Mouse (Mus musculus) ES-E14 (cell line): ENCODE measurements at regions not wholly inside any gene's neighbourhood (a gene's known extent, or its start where the extent isn't known, plus 50 kb on each side); places are given as distances from the start of the nearest gene placed in this dataset.

Experiments used
- DNase-seq: peaks from one replicate; pipeline ENCODE4 v3.0.0-alpha.2; 2013; ENCODE audit warnings: low read depth, low spot score
- H3K27ac ChIP-seq: 2 replicates; pipeline ENCODE4 v1.5.1; 2012; ENCODE audit warnings: low read depth, mild to moderate bottlenecking, low read length, moderate library complexity, mixed read lengths; ENCODE audit not compliant: poor library complexity, insufficient read depth, severe bottlenecking
- H3K36me3 ChIP-seq: 2 replicates; pipeline ENCODE4 v1.6.1; 2012; ENCODE audit warnings: mild to moderate bottlenecking, low read length, moderate library complexity, mixed read lengths; ENCODE audit not compliant: control insufficient read depth, poor library complexity, insufficient read depth, severe bottlenecking
- H3K4me1 ChIP-seq, 2 experiments: fragments of 150-350 bp in 1 of 2; sonication (generic) in 1 of 2; 2 replicates each; pipeline ENCODE4 v1.6.1; 2012; ENCODE audit warnings: low read length in 2 of 2, mild to moderate bottlenecking in 1 of 2, mixed read lengths in 1 of 2; ENCODE audit not compliant: control insufficient read depth in 2 of 2, insufficient read depth in 2 of 2, poor library complexity in 1 of 2
- H3K4me3 ChIP-seq, 2 experiments: fragments of 150-350 bp in 1 of 2; sonication (generic) in 1 of 2; 2 replicates each; pipeline ENCODE4 v1.5.1; 2012; ENCODE audit warnings: low read length in 2 of 2, low read depth in 1 of 2, mild to moderate bottlenecking in 1 of 2, mixed read lengths in 1 of 2; ENCODE audit not compliant: insufficient read depth in 1 of 2, poor library complexity in 1 of 2, severe bottlenecking in 1 of 2
- H3K9ac ChIP-seq: 2 replicates; pipeline ENCODE4 v1.6.1; 2012; ENCODE audit warnings: low read depth, mild to moderate bottlenecking, low read length, mixed read lengths; ENCODE audit not compliant: poor library complexity, insufficient read depth, severe bottlenecking
- H3K9me3 ChIP-seq: fragments of 150-350 bp; sonication (generic); 2 replicates; pipeline ENCODE4 v1.6.1; 2012; ENCODE audit warnings: low read depth, mild to moderate bottlenecking, low read length; ENCODE audit not compliant: control insufficient read depth, insufficient read depth
- CHD2 ChIP-seq: IDR thresholded peaks from 2 replicates; pipeline ENCODE4 v1.6.1; 2014; ENCODE audit warnings: mild to moderate bottlenecking, low read depth, low read length, inconsistent platforms
- HCFC1 ChIP-seq: IDR thresholded peaks from 2 replicates; pipeline ENCODE4 v1.6.1; 2012; ENCODE audit warnings: low read length, inconsistent platforms, borderline replicate concordance; ENCODE audit not compliant: insufficient read depth
- MAFK ChIP-seq: IDR thresholded peaks from 2 replicates; pipeline ENCODE4 v1.6.1; 2014; ENCODE audit warnings: mild to moderate bottlenecking, low read depth, low read length, inconsistent platforms; ENCODE audit not compliant: insufficient read depth
- ZC3H11A ChIP-seq: IDR thresholded peaks from 2 replicates; pipeline ENCODE4 v1.6.1; 2012; ENCODE audit warnings: low read depth, mild to moderate bottlenecking, inconsistent platforms, low read length, borderline replicate concordance
- ZNF384 ChIP-seq: IDR thresholded peaks from 2 replicates; pipeline ENCODE4 v1.6.1; 2012; ENCODE audit warnings: low read depth, low read length, inconsistent platforms
- in situ Hi-C, 2 experiments: fragments of 600-800 bp; cut with MboI; formaldehyde crosslinking; loops; one replicate each; pipeline ENCODE4 v1.15.1; 2025; ENCODE audit warnings: low sequenced_read_pairs in 2 of 2, inconsistent platforms in 1 of 2; ENCODE audit not compliant: unreplicated experiment in 2 of 2

DNA sequence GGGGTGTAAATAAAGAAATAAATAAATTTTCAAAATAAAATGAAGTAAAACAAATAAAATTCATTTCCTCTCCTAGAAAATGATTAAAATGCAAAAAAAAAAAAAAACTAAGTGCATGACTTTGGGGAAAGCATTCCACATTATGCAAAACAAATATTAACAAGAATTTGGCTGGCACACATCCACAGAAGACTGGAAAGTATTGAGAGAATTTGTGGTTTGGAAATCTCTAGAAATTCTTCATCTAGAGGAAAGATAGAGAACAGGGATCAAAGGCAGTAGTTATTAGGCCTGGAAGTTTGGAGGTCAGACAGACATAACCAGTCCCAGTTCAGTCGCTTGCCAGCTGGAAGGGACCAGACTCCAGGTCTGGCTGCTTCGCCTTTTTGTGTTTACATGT lies 643.6 kb upstream of the Adamts9 start:
- in situ Hi-C loops: no loop called here
- no peaks in the 10 kb centered on the region for H3K9me3 ChIP-seq
- H3K9ac ChIP-seq: no peak overlapping the region
- no peak for DNase-seq
- H3K27ac ChIP-seq: no peak overlapping the region
- TF ChIP-seq ZC3H11A (no peak), MAFK (no peak), CHD2 (no peak), HCFC1 (no peak), ZNF384 (no peak)
- H3K36me3 ChIP-seq: no peaks in the 10 kb centered on the region
- no peaks in the 10 kb centered on the region for H3K4me1 ChIP-seq
- no peak overlapping the region for H3K4me3 ChIP-seq

DNA sequence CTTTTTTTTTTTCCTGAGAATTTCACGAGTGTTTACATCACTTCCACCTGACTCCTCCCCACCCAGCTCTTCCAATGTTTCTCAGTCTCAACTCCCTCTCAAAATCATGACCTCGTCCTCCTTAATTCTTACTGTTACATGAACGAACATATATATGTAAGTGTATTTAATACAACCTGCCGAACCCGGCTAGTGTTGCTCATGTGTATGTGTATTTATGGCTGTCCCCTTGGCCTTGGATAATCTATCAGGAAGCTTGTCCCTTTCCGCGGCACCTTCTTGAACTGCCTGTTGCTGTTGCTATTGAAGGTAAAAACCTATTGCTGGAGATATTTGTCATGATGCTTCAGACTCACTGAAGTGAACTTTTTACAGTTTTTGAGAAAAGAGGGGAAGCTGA lies 637.8 kb upstream of the Adamts9 start:
- Histone ChIP-seq H3K27ac (no peak overlapping the region), H3K36me3 (no peaks in the 10 kb centered on the region), H3K9ac (no peak overlapping the region), H3K9me3 (no peaks in the 10 kb centered on the region), H3K4me1 (no peaks in the 10 kb centered on the region), H3K4me3 (no peak overlapping the region)
- in situ Hi-C loops: no loop called here
- TF ChIP-seq ZNF384 (no peak), MAFK (no peak), ZC3H11A (no peak), CHD2 (no peak), HCFC1 (no peak)
- DNase-seq: no peak

DNA sequence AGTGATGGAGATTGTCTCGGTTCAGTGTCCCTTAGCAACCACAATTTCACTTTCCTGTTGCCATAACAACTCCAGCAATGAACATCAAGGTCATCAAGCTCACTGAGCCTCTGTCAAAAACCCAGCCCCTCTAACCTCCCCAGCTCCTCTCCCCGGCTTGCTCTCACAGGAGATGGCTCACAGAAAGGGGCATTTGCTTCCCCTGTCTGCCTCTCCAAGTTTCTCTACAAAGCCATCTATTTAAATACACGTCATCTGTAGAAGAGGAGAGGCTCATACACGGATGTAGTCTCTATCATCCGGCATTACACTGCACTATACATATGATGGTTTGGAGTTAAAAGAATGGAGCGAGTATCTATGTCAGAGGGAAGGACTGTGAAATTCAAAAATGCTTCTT lies 637.4 kb upstream of the Adamts9 start:
- in situ Hi-C loops: no loop called here
- H3K4me1 ChIP-seq: no peaks in the 10 kb centered on the region
- 0 out of 2 replicates have a peak, but pooled peaks have one; percentile 21 for TF ChIP-seq MAFK
- TF ChIP-seq ZC3H11A: no peak
- no peak overlapping the region for H3K4me3 ChIP-seq
- H3K9me3 ChIP-seq: no peaks in the 10 kb centered on the region
- no peak overlapping the region for H3K27ac ChIP-seq
- no peak for DNase-seq
- no peaks in the 10 kb centered on the region for H3K36me3 ChIP-seq
- no peak overlapping the region for H3K9ac ChIP-seq

DNA sequence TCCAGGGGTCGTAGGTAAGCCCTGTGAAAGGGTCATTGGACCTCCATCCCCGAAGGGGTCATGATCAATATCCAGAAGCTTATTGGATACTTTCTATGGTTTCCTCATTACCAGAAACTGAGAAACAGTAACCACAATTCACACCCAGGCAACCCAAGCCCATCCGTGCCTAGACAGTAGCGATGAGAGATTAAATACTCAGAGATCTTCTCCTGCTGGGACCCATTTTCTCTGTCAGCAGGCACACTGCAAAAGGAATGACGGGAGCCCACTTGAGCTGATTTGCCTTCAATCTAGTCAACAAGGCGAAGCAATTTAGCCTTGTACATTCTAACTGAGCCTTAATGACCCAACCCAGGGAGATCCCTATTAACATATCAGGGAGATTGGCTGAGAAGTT lies 632.0 kb upstream of the Adamts9 start:
- Histone ChIP-seq H3K4me3 (no peak overlapping the region), H3K9ac (no peak overlapping the region), H3K27ac (no peak overlapping the region), H3K9me3 (no peaks in the 10 kb centered on the region), H3K36me3 (no peaks in the 10 kb centered on the region), H3K4me1 (no peaks in the 10 kb centered on the region)
- no peak for DNase-seq
- TF ChIP-seq ZNF384: no peak
- TF ChIP-seq CHD2: no peak
- no peak for TF ChIP-seq MAFK
- no peak for TF ChIP-seq HCFC1
- TF ChIP-seq ZC3H11A: no peak
- in situ Hi-C loops: no loop called here

DNA sequence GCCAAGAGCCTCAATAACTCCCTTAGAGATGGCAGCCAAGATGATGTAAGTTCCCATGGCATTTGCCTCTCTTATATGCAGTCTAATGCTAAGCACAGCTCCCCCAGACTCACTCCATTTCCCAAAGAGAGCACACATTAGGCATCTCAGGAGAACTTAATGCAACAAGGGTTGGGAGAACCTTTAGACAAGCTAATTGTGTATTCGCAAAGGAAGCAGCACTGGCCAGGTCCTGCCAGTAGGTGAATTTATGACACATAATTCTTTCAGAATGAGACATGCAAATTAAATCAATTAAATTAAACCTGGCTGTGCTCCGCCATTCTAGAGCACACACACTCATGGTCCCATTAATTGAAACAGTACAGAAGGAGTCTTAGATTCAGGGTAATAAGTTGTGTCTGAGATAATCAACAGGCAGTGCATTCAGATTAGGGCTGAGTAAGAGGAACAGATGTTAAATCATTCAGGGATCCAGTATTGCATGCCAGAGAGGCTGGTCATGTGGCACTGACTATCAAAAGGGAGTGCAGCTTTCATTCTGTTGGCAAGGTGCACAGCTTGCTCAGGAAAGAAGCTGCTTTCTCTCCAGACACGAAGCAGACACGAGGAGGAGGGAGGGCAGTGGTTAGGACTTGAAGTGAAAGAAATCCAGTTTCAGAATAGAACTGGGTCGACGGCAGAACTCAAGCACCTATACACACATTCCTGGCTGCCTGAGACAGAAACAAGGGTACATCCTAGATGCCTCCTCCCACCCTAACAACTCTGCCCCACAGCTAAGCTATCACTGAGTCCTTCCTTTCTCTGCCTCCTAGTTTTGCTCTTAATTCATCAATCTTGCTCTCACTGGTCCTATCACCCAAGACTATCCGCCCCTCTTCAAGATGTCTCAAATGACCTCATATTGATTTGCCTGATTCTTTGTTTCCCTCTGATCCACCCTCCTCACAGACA lies 630.7 kb upstream of the Adamts9 start:
- H3K27ac ChIP-seq: no peak overlapping the region
- DNase-seq: no peak
- H3K4me1 ChIP-seq: no peaks in the 10 kb centered on the region
- H3K36me3 ChIP-seq: no peaks in the 10 kb centered on the region
- TF ChIP-seq CHD2: no peak
- no peak for TF ChIP-seq ZC3H11A
- no peak for TF ChIP-seq HCFC1
- in situ Hi-C loops: no loop called here
- H3K9me3 ChIP-seq: no peaks in the 10 kb centered on the region
- no peak overlapping the region for H3K9ac ChIP-seq
- H3K4me3 ChIP-seq: no peak overlapping the region
